Mouse (Mus musculus): ENCODE data around the gene Neb. TPM values are rescaled to one million over a fixed set of nuclear protein-coding genes. Genes with fewer than 3 reads are reported as not detected.

Gene Neb
- polyA plus RNA-seq (2015; fragmentation: Illumina TruSeq; extraction: RNeasy Lipid Tissue Mini Kit (QIAGEN cat#74804); ENCODE audit: insufficient read depth, low read depth, low replicate concordance): 0.20 TPM

DNA sequence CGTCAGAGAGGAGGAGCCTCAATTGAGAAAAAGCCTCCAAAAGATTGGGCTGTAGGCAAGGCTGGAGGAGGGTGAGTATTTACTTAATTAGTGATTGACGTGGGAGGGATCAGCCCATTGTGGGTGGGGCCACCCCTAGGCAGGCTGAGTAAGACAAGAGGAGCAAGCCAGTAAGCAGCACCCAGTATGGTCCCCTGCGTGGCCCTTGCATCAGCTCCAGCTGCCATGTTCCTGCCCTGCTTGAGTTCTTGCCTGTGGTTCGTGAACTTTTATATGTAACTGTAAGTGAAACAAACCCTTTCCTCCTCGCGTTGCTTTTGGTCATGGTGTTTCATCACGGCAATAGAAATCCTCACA is at the start of gene Neb:
Neb (minus strand) TSS at position 27 of the 357 bp plus-strand sequence.

DNA sequence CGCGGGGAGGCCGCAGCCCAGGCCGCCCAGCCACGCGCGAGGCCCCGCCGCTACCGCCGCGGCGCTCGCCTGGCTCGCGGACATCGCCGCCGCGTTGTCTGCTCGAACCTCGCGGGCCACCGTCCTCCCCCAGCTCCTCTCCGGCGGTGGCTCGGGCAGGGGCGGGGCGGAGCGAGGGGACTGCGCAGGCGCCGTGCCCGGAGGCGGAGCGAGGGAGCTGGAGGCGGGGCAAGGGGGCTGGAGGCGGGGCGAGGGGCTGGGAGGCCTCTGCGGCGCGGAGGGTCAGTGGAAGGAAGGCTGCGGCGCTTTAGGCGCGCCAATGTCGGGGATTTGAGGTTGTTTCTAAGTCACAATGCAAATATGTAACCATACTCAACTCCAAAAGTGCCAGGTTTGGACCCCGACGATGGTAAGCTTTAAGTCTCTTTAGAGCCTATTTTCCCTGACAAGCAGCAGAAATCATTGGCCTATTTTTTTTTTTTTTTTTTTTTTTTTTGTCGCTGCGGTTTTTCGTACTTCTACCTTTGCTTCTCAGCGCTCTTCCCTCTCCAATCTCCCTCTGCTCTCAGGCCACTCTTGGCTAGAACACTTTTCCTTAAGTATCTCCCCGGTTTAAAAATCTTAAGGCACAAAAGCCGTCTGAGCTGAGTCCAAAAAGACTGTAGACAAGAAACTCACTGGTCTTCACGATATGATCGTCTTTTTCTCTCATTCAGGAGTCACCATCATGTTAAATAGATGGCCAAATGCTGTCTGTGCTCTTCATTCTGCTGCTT is 46.7 kb upstream of the Neb start, which contains the start of gene Arl5a:
Arl5a (minus strand) TSS at position 155 of the 776 bp plus-strand sequence.

Other genes with a start within 250 kb of the Neb start
- gene Arl5a, start 46.4 kb upstream of the Neb start, polyA plus RNA-seq (2015; fragmentation: Illumina TruSeq; extraction: RNeasy Lipid Tissue Mini Kit (QIAGEN cat#74804); ENCODE audit: insufficient read depth, low read depth, low replicate concordance): 9.3 TPM

All from pancreas, adult 10 weeks (tissue).